Mouse (Mus musculus): Measurements from ENCODE around the gene Fxr1.

GRCm38 (mm10) chr3:34021259-34021828 lies 1.6 kb downstream of the Fxr1 start:
- TF ChIP-seq TCF12 (IDR thresholded peaks at IDR 0.05; ENCODE audit: insufficient read depth, poor library complexity, severe bottlenecking) (no peak), POLR2A (IDR thresholded peaks at IDR 0.05; ENCODE audit: insufficient read length, low read depth) (no peak), USF1 (IDR thresholded peaks at IDR 0.05; ENCODE audit: low read depth) (no peak), SRF (IDR thresholded peaks at IDR 0.05; ENCODE audit: control insufficient read depth, insufficient read length, low read depth) (no peak), CEBPB (IDR thresholded peaks at IDR 0.05; ENCODE audit: insufficient read depth, poor library complexity, severe bottlenecking) (no peak), E2F4 (IDR thresholded peaks at IDR 0.05; ENCODE audit: insufficient read depth) (no peak), MYOD1 (IDR thresholded peaks at IDR 0.05; ENCODE audit: control insufficient read depth in 1 of 3, insufficient read length in 2 of 3, low read depth in 2 of 3) (no peak), MAX (IDR thresholded peaks at IDR 0.05; ENCODE audit: low read depth) (no peak), TCF3 (IDR thresholded peaks at IDR 0.05; ENCODE audit: insufficient read length, low read depth) (no peak)
